Mouse (Mus musculus) embryo, embryonic 10 days (tissue): Measurements from ENCODE around the gene Gsdma3.

Source experiments
- DNase-seq: peaks from one replicate; pipeline ENCODE4 v3.0.0-alpha.2; 2015; ENCODE audit warnings: low spot score

Gsdma3 gene

DNA sequence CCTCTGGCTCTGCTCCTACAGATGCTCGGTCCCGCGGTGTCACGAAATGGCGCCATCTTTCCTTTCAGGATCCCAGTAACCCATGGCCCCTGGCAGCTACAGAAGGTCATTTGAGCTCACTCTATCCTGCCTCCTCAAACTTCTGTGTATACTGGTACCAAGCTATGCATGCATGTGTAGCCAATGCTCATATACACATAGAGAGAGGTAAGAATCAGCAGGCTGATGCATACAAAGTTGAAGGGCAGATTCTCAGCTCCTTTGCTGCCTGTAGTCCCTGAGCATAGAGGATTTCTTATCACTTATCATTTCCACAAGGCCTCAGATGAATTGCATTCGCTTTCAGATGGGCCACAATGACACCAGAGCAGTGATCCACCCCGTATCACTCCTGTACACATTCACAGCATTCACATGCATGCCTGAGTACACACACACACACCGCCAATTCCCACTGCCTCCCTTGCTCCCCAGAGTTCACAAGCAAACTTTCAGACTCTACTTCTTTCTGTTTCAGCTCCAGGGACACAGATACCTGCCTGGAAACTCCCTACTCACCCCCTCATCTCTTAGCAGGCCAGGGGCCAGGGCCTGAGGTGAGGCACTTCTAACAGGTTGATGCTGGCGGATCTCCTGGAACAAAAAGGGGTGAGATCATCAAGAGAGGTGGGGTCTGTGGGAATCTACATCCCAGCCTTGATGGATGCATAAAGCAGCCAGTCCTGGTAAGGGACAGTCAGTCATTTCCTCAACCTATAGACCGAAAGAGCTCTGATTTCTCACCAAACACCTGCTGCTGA, at the start of gene Gsdma3, which contains the start of gene Gm12355:
Gene Gsdma3 (plus strand): TSS at position 750 of the 800 bp plus-strand sequence.
Gene Gm12355 (minus strand): TSS at position 51 of the 800 bp plus-strand sequence.
- no peak for DNase-seq

DNA sequence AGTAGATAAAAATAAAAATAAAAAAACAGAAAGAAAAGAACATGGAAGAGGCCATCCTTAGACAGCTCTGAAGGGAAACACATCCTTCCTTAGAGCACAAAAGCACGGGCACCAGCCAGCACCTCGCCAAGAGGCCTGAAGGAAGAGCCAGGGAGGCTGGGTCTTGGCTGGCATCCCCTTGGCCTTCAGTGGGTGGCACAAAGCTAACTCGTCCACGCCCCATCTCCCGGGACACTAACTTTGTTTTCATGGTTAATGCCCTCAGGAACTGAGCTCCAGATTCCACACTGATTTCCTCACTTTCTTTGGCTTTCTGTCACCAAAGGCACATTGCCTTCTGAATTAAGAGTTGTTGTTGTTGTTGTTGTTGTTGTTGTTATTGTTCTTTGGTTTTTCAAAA, 48.4 kb upstream of the Gsdma3 start:
- DNase-seq = no peak

DNA sequence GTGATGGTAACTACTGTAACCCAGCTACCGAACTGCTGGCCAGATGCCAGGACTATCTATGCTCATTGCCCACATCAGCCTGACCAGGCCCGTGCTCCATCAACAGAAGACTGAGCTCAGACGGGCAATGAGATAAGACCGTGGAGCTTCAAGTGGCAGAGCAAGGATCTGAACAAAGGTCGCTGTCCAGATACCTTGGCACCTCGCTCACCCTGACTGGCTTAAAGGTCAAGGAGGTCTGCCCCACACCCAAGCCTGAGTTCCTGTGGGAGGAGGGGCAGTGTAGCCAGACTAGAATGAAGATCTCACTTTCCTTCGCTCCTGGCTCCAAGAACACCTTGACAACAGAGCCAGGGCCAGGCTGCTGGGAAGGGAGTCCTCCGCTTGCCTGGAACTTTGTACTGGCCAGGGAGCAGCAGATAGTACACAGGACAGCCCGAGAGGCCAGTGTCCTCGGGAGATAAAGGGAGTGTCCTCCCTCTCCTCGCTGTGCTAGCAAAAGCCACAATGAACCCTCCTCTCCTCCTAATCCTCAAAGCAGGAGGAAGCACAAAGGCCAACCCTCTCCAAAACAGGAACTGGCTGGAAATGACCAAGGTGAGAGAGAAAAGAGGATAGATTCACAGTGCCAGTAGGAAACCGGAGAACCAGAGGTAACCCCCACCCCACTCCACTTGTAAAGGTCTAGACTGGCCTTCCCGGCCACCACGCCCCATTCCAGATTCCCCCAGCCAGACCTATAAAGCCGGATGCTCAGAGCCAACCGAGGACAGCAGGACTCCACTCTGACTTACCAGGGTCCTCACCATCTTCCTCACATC, 45.6 kb upstream of the Gsdma3 start:
- no peak for DNase-seq

DNA sequence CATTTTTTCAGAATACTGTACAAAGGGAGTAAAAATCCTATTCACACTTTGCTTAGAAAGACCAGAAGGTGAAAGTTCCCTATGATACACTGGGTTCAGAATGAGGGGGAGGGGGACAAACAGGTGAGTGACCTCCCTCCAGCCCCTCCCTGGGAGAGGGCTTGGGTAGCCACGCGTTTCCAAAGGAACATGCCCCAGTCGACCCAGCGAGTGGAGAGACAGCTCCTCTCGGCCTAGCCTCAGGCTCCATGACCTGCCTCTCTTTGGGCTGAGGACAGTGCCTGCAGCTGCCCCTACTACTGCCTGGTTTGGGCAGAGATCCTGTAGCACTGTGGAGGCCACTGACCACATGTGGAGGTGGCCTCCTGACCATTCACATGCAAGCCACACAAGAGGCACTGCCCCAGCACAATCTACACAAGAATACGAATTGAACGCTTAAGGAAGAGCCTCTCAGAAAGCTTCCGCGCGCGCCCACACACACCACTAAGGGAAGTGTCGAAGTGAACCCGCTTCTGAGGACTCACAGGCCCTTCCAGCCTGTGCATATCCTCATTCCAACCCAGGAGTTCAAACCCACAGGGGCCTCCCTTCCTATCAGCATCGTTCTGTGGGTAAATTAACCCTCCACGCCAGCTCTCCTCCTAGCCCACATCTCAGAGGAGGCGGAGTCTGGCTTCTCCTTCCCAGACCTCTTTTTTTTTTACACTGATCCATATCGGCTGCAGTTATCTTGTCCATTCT, 44.7 kb upstream of the Gsdma3 start:
- no peak for DNase-seq

DNA sequence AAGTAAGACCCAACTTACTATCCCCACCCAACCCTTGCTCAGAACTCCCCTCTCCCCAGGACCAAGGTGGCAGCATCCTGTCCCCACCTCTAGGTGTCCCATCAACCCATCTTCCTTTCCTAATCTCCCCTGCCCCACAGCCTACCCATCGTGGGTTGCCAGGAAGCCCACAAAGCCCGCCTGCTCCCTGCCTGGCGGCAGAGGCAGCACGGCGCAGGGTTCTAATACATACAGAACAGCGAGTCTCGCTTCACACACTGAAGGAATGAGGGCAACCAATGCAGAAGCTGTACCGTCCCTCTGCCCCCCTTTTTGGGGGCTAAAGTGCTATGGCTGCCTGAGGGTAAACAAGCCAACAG, 44.2 kb upstream of the Gsdma3 start:
- DNase-seq = no peak

DNA sequence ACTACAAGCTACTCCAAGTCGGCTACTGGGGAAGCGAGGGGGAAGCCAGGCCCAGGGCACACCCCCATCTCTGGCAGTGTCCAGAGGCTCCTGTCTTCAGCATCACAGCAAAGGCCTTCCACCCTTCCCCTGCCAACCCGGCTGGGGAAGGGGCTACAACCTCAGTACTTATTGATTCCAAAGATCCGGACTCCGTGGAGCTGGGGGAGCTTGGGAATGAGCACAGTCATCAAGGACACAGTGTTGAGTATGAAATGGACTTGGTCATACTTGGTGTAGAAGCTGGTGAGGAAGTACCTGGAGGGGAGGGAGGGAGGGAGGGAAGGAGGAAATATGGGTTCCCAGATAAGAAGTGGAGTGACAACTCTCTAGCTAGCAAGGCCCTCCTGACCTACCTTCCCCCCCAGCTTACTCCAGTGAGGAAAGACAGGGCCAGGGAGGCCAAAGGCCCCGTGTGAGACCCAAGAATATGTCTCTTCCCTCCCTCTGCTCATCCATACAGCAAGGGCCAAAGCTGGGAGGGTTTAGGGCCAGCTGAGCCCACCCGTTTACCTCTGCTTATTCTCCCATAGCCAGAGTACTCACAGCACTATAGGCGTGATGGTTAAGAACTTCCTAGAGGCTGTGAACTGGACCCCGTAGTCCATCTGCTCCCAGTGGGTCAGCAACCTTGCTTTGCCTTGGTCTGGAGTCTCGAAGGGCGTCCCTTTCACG, 43.5 kb upstream of the Gsdma3 start:
- DNase-seq = no peak

DNA sequence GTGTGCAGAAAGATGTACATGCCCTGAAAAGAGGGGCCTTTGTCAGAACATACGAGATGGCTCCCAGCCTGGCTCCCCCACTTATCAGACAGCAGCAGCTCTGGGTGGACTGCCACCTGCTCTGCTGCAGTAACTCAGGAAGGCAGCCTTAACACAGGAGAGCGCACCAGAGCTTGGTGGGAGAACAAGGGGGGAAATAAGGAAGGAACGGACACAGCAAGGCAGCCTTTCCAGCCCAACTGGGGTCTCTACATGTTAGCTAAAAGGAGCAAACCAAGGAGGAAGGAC, 43.0 kb upstream of the Gsdma3 start:
- no peak for DNase-seq

DNA sequence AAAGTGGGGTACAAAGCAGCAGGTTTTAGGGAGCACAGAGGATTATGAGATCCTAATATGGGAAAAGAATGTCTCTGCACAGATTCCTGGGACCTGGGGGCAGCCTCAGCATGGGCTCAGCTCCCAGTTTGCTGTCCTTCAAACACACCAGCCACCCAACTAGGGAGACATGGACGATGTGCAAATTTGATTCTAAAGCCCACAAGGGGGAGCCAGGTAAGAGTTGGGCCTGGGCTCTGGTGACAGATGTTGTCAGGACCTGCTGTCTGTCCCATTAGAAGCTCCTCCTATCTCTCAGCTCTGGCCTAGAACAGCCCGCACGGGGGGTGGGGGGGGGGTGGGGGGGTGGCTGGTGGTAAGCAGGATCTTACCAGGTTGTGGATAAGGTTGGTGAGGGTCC, 42.6 kb upstream of the Gsdma3 start:
- DNase-seq = no peak

DNA sequence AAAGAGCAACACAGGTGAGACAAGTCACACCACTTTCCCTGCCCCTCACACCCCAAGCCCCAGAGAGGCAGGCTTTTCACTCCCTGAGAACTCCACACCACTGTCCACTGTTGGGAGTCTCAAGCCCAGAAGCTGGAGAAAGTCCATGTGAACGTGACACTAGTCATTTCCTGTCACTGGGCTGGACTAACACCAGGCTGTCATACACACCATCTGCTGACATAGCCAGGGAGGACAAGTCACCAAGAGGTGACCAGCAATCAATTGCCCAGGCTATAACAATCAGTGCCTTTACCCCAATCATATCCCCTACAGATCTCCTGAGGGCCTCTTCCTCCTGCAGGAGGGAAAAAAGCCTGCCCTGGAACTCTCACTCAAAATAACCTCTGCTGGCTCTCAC, 42.0 kb upstream of the Gsdma3 start:
- no peak for DNase-seq

DNA sequence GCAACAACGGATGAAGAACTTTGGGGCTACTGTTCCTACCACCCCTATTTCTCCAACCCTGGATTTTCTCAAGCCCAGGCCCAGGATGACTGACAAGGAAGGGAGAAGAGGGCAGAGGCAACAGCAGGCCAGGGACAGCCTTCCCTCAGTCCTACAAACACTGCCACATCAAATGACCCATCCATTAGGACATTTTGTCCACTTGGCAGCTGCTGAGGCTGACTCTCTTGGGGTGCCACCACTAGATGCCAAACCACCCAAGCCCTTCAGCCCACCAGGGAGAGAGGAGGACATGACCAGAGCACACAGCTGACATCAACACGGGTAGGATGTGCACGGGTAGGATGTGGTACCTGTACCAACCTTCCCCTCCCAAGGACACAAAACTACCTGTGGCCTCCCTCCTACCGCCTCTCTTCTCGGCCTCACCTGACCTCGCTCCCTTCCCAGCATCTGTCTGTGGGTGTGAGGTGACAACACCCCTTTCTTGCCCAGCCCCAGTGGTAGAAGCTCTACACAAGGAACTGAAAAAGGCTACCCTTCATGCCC, 41.5 kb upstream of the Gsdma3 start:
- DNase-seq = no peak

DNA sequence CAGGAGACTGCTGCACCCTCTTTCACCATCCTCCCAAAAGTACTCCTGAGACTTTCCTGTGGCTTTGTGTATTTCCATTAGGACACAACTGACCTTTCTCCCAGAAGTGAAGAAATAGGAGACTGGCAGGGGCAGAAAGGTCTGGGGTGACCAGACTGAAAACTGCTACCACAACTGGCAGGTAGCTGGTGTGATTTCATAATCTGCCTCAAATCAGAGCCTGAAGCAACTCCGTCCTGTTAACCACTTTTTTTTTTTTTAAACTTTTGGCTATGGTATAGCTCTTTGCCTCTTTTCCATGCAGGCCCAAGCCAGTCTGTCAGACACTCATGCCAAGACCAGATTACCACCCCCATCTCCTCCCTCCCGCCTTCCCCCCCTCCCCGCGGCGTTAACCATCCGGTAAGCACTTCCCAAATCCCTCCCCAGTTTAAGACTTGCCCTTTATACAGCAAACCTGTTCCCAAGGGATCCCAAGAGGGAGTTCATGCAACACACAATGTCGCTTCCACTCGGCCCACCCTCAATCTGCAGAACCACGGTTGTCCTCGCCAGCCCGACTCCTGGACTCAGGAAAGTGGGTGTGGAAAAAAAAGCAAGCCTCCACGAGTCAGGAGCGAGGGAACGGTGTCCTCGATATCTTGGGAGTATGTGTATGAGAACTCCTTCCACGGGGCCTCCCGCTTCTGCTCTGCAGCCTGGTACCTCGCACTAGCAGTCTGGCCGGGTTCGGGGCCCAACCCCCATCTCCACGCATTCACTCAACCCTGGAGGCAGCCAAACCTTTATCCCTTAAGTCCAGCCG, 39.9 kb upstream of the Gsdma3 start:
- DNase-seq = peak; percentile 30

DNA sequence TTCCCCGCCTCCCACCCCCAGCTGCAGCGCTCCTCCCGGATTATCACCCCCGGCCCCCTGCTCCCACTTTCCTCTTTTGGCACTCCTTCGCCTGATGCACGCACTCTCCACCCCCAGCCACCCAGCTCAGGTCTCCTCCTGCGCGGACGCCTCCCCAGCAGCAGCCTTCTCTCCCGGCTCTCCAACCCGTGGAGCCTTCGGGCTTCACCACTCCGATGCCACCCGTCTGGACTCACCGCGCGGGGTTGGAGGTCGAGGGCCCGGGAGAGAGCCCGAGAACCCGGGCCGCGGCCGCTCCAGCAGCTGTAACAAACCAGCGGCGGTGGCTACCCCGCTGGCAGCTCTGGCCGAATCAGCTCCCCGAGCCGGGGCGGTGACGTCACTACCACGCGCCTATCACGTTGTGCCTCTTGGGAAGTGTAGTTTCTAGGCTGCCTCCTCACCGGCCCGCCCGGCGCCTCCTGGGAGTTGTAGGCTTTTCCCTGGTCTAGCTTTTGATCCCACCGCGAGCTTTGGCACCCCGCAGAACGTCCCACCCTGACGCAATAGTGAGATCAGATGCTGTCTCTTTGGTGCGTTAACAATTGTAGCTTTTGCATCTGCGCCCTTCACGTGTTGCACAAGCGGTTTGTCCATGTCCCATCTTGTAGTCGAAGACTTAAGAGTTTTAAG, 39.1 kb upstream of the Gsdma3 start, which contains the start of gene Ormdl3:
Gene Ormdl3 (minus strand): TSS at position 477 of the 672 bp plus-strand sequence.
- DNase-seq = peak; percentile 100

DNA sequence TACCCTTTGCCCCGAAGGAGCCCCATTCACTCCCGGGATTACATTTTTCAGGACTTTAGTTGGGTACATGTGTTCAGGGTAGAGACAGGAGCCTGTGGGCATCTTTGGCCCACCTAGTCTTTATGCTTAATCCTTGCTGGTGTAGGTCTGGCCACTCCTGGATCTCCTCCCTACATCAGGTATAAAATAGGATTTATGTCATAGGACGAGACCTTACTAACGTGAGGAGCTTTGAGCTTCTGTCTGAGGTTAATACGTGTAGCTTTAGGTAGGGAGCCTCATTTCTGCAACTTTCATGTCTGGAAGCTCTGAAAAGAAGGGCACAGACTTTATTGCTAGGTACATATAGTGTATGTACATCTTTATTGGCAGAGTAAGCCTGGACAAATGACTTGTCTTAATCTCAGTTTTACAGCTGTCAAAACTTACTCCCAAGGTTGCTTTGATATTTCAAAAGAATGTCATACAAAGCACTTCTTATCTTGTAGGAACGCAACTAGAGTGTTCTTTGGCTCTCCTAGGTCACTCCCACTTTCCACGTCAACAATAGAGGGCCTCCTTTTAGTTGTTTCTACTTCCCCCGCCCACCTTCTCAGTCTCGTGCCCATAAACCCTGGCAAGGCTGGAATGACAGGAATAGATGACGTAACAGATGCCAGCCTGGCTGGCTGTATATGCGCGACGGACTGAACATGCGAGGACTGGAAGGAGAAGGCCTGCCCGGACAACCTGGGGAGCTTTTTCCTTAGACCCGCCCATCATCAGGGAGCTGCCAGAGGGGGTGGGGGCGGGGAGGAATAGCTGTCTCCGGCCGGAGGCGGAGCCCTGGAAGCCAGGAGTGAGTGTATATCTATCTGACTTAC, 38.2 kb upstream of the Gsdma3 start:
- DNase-seq = peak; percentile 74

DNA sequence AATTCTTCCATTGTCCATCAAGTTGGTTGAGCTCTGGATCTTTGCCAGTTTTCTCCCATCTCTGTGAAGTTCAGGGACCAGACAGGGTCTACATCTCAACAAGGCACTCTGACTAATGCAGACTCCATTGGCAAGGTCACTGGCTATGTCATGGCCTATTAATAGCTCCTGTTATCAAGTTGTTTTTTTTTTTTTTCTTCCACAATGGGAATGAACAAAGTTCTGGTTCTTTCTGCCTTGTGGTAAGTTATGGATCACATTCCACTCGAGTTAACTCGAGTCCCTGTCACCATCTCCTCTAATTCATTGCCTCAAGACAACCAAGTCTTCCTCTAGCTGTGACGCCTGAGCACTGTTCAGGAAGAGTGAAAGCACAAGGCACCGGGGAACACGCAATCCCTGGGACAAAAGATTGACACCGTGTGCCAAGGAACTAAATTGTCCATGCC, 37.3 kb upstream of the Gsdma3 start:
- DNase-seq = no peak

DNA sequence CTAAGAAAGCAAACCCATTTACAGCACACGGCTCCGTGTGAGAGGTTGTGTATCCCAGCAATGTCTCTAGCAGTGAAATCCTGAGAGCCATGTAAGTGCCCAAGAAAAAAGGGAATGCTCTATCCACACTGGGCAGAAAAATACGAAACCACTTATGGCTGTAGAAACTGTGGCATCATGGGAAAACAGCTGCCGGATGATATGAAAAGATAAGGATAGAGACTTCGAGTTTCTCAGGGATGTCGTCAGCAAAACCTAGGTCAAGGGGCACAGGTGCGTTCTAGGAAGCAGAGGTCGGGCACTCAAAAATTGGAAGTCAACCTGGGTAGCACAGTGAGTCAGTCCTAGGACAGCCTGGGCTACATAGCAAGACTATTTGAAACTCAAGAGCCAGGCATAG, 36.9 kb upstream of the Gsdma3 start:
- DNase-seq = no peak

DNA sequence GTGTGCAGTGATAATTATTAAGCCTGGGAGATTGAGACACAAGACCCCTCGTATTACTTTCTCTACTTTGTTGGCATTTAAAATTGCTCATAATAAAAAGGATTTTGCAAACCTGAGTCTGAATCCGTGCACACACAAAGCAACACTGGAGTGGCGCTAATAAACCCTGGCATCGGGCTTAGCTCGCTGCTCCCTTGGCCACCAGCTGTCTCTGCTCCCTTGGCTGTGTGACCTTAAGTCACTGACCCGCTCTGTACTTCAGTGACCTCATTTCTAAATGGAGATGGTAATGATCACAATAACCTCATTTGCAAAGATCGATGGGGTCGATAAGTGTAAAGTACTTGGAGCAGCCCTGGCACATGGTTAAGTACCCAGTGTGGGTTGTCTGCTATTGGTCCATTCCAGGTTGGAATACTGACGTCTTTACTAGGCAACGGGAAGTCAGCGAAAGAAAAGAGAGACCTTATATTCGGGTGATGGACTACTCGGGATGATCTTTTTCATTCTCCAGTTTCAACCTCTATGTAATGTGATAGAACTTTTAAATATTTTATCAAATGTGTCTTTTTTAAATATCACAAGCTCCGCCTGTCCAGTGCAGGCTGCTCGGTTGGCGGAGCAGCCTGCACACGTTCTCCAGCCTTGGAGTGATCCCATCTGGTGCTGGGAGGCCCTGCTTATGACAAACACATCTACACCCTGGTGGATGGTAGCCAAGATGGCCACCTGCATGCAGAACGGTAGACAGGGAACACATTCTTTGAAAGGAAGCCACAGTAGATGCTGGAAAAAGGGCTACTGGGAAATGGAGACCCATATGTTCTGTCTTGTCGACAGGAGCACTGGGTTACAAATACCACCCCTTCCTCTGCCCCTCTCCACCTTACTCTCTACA, 35.4 kb upstream of the Gsdma3 start:
- DNase-seq = no peak

DNA sequence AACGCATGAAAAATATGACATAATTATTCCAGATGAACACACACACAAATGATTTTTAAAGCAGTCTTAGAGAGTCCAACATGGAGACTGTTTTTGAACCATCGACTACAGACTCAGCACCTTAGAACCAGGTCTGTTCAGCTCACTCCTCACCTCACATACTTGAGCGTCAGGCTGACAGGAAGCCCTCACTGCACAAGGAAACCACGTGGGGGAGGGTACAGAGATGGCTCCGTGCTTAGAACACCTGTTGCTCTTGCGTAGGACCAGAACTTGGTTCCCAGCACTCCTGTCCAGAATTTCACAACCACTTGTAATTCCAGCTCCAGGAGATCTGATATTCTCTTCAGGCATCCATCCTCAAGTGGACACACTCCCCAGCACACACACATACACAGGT, 31.1 kb upstream of the Gsdma3 start:
- no peak for DNase-seq

DNA sequence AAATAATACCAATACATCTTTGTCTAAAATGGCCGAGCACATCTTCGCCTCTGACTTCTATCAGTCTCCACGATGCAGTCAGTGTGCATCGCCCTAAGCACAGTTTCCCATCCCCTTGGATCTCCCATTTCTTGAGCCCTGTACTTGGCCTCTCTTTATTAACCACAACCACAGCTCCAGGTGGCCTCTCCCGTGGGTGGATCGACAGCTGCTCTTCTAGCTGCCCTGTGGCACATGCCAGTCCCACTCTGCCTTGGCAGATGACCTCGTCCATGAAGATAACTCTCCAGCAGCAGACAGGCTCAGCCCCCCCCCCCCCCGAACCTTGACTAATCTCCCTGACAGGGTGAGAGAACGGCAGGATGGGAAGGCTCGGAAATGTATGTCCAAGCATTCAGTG, 30.7 kb upstream of the Gsdma3 start:
- no peak for DNase-seq
